8 mouse cellular contexts compared by ENCODE assay signal in genomic region chr3:101603661-101604549, GRCm38 (mm10). TPM values are rescaled to one million over a fixed set of nuclear protein-coding genes. Genes with fewer than 3 reads are reported as not detected.
A peak's percentile ranks its signal among the peaks of the same experiment; 100 is the strongest.
DNase-seq lines count a peak whose midpoint lies in the region; ATAC-seq lines count a peak whose summit lies in the region.

No protein-coding gene starts in this region.

- no peaks in the 10 kb centered on the region for H3K36me3 ChIP-seq in embryonic facial prominence, embryonic 13.5 days
- H3K36me3 ChIP-seq in liver, embryonic 12.5 days: no peaks in the 10 kb centered on the region
- H3K36me3 ChIP-seq in stomach, embryonic 15.5 days: no peaks in the 10 kb centered on the region

- peak overlapping the region; percentile 90 for H3K4me3 ChIP-seq in embryonic facial prominence, embryonic 13.5 days
- H3K4me3 ChIP-seq in liver, embryonic 12.5 days: peak overlapping the region; percentile 91
- peak overlapping the region; percentile 88 for H3K4me3 ChIP-seq in stomach, embryonic 15.5 days (replicated peaks)

- H3K27ac ChIP-seq in embryonic facial prominence, embryonic 13.5 days: peak overlapping the region; percentile 97
- H3K27ac ChIP-seq in liver, embryonic 12.5 days: peak overlapping the region; percentile 95
- peak overlapping the region; percentile 99 for H3K27ac ChIP-seq in stomach, embryonic 15.5 days

- H3K4me1 ChIP-seq in embryonic facial prominence, embryonic 13.5 days: peaks cover 62% of the 10 kb centered on the region
- H3K4me1 ChIP-seq in liver, embryonic 12.5 days: peaks cover 62% of the 10 kb centered on the region
- H3K4me1 ChIP-seq in stomach, embryonic 15.5 days: peaks cover 33% of the 10 kb centered on the region

- H3K9me3 ChIP-seq in embryonic facial prominence, embryonic 13.5 days: no peaks in the 10 kb centered on the region
- no peaks in the 10 kb centered on the region for H3K9me3 ChIP-seq in liver, embryonic 12.5 days (replicated peaks)
- no peaks in the 10 kb centered on the region for H3K9me3 ChIP-seq in stomach, embryonic 15.5 days

- whole genome bisulfite sequencing in embryonic facial prominence, embryonic 13.5 days: under 1% methylated on average over 36 of the region's 68 CpGs
- WGBS in liver, embryonic 12.5 days (ENCODE audit: insufficient replicate concordance): under 1% methylated on average over 48 of the region's 68 CpGs
- WGBS in stomach, embryonic 15.5 days: under 1% methylated on average over 57 of the region's 68 CpGs

- peak; percentile 76 for ATAC-seq in embryonic facial prominence, embryonic 13.5 days (ENCODE audit: insufficient number of reproducible peaks, insufficient read depth, low FRiP score, low TSS enrichment, low read depth)
- peak; percentile 86 for ATAC-seq in liver, embryonic 12.5 days
- ATAC-seq in stomach, embryonic 15.5 days (ENCODE audit: insufficient read depth, low FRiP score, low read depth): peak; percentile 80

- peak overlapping the region; percentile 93 for H3K9ac ChIP-seq in embryonic facial prominence, embryonic 13.5 days
- peak overlapping the region; percentile 93 for H3K9ac ChIP-seq in liver, embryonic 12.5 days
- H3K9ac ChIP-seq in stomach, embryonic 15.5 days: peak overlapping the region; percentile 93

- H3K27me3 ChIP-seq in embryonic facial prominence, embryonic 13.5 days: no peaks in the 10 kb centered on the region
- peaks cover 16% of the 10 kb centered on the region; the same call in 1 of the 2 replicates for H3K27me3 ChIP-seq in liver, embryonic 12.5 days (replicated peaks)
- H3K27me3 ChIP-seq in stomach, embryonic 15.5 days (replicated peaks): no peaks in the 10 kb centered on the region

- peak overlapping the region; percentile 83 for H3K4me2 ChIP-seq in embryonic facial prominence, embryonic 13.5 days
- H3K4me2 ChIP-seq in liver, embryonic 12.5 days: peak overlapping the region; percentile 97
- H3K4me2 ChIP-seq in stomach, embryonic 15.5 days: peak overlapping the region; percentile 74

- peak; percentile 92 for DNase-seq in A20 (ENCODE audit: low read depth, low spot score)
- peak; percentile 85 to 90 for DNase-seq in adrenal gland, postnatal 36 days
- DNase-seq in heart, adult 8-10 months (ENCODE audit: low spot score): peak; percentile 86
- peak; percentile 82 for DNase-seq in kidney, adult 9 months
- peak; percentile 91 for DNase-seq in naive thymus-derived CD4-positive, alpha-beta T cell, adult 2 months (ENCODE audit: low read depth)

RNA-seq across cellular contexts. Expression of gene Atp1a1, which starts 0.6 kb away (rescaled TPM):
- 100 to 1,000 TPM; 823 to 834 TPM for total RNA-seq in adrenal gland, postnatal 36 days (2021)
- 61.7 and 65.4 TPM in 2 replicates for polyA plus RNA-seq in embryonic facial prominence, embryonic 13.5 days (2015; fragmentation: Nextera tagmentation; extraction: Ambion mirVana)
- 100 to 1,000 TPM; 757 to 917 (median 814) TPM for total RNA-seq in heart, adult 8-10 months (2022)
- polyA plus RNA-seq in liver, embryonic 12.5 days (2016; fragmentation: Nextera tagmentation; extraction: Ambion mirVana): 54.1 and 55.2 TPM in 2 replicates
- 142 and 173 TPM in 2 replicates for polyA plus RNA-seq in stomach, embryonic 15.5 days (2015; fragmentation: Nextera tagmentation; extraction: Ambion mirVana)

Comparison
In these comparisons a context has a peak if more than half of its experiments do, and no peak if none do; other contexts are left out.
1. Peak in every context shown above with its lines: DNase-seq, ATAC-seq, H3K4me3 ChIP-seq and H3K27ac ChIP-seq.